Mouse (Mus musculus) adrenal gland, postnatal 36 days (tissue): Measurements from ENCODE around the gene Prss2. TPM values are rescaled to one million over a fixed set of nuclear protein-coding genes. Genes with fewer than 3 reads are reported as not detected.
"Not testable (repeated sequence)": the region's sequence is repeated elsewhere in the genome, so short reads cannot be mapped to it uniquely, and the experiment has no call there.

ENCODE experiments used
- DNase-seq, 2 experiments: peaks; one replicate each; pipeline ENCODE4 v3.0.0; 2021; ENCODE audit warnings: mixed read lengths in 1 of 2
- long read RNA-seq, 2 experiments: library from polyadenylated mRNA; stranded (forward); transcript quantifications; one replicate each; pipeline ENCODE4 v2.0.0; 2021; ENCODE audit warnings: borderline sequencing depth in 2 of 2
- total RNA-seq, 2 experiments: library from RNA; stranded (reverse); gene quantifications; 2 replicates each; pipeline ENCODE4 v1.2.3; 2021

Prss2 gene
- total RNA-seq, result not detected
- long read RNA-seq, experiment 1, result 0 reads
- long read RNA-seq, experiment 2, transcript Prss2-201 (5 exons, 815 nt), result major isoform, 288 of 341 reads
- long read RNA-seq, experiment 2, partial matches to known transcripts, result 51 of 341 reads
- long read RNA-seq, experiment 2, other reads (novel, unspliced or antisense), result 2 of 341 reads

GRCm38 (mm10) chr6:41521487-41521886, at the start of gene Prss2:
Prss2 (plus strand) TSS chr6:41521787.
- DNase-seq, result no peak

DNA sequence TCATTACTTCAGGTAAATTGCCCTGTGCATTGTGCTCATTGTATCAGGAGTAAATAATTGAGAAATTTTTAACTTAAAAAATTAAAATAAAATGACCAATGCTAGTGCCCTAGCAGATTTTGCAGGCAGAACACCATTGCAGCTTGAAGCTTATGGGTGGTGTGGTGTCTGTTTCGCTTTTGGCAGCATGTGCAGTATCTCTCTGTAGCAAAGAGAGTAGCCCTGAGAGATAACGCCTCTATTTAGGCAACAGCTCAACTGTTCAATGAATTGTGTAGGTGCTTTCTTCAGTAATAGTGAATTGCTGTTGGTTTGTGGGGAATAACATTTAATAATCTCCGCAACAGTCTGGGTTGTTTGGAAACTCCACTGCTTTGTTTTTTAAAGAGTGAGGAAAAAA, 22.2 kb upstream of the Prss2 start:
- DNase-seq, result no peak

DNA sequence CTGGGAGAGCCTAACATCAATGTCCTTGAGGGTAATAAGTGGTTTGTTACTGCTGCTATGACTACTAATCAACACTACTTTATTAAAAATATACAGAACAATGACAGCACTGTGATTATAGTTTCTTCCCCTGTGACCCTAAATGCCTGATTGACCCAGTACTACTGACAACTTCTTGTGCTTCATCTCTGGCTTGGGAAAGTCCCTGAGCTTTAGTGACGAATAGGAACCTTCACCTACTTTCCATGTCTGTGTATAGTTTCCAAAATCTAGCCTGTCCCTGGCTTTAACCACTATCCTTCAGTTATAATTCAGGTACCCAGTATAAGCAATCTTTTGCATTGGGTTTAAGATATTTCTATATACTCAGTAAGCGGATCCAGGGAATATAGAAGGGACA, 16.7 kb upstream of the Prss2 start:
- no peak for DNase-seq

DNA sequence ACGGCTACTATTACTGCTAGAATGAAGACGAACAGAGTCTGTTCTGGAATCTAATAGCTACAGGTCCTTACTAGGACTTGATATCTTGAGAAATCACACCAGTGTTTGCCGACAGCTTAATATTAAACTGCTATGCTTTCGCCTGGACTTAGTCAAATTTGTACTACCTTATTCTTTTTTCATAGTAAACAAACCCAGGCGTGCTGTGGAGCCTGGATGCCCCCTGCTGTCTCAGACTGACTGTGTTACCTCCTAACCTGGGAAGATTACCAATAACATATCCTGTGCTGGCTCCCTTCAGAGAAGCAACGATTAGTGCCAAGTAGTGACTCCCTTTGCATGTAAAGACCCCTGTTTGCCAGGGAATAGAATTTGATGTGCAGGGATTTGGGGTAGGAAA, 16.3 kb upstream of the Prss2 start:
- DNase-seq, result no peak

- DNase-seq, result no peak
Measured at GRCm38 (mm10) chr6:41518017-41518524, 3.5 kb upstream of the Prss2 start.

- no peak for DNase-seq
Measured at GRCm38 (mm10) chr6:41526453-41526852, 4.9 kb downstream of the Prss2 start.

DNA sequence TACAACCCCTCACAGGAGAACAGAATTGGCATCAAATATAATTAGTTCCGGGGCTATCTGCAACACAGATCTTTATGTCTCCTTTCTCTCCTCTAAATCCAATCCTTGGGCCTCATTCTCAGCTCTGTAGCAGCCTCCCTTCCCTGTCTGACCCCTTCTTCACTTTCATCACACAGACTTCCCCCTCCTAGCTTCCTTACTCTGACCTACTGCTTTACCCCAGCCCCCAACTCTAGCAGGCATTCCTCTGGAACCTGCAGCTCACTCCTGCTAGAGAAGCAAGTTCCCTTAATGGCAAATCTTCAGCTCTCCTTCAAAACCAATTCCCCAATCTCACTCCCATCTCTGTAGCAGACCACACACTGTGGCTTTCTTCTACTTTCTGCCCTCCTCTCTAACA, 5.8 kb downstream of the Prss2 start:
- no peak for DNase-seq

GRCm38 (mm10) chr6:41529987-41530386, 8.4 kb downstream of the Prss2 start:
- DNase-seq, result not testable (repeated sequence)

- DNase-seq, result no peak
Measured at GRCm38 (mm10) chr6:41532181-41532580, 10.6 kb downstream of the Prss2 start.

GRCm38 (mm10) chr6:41532687-41533284, 11.2 kb downstream of the Prss2 start:
- no peak for DNase-seq

DNA sequence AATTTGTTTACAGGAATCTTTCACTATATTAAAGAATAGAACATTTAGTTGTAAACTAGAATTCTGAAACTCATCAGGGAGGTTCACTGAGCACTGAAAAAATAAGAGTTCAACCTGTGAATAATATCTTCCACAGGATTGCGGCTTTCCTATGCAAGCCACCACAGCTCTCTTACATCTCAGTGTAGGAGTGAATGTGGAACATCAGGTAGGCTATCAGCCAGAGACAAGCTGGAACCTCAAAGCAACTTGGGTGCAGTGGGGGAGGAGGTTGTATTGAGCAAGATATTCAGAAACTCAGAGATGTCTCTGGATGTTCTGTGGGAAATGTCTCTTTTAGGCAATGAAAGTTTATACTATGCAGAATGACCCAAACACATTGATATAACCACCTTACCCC, 15.8 kb downstream of the Prss2 start:
- no peak for DNase-seq

- not testable (repeated sequence) for DNase-seq
Measured at GRCm38 (mm10) chr6:41538296-41538695, 16.7 kb downstream of the Prss2 start.

DNA sequence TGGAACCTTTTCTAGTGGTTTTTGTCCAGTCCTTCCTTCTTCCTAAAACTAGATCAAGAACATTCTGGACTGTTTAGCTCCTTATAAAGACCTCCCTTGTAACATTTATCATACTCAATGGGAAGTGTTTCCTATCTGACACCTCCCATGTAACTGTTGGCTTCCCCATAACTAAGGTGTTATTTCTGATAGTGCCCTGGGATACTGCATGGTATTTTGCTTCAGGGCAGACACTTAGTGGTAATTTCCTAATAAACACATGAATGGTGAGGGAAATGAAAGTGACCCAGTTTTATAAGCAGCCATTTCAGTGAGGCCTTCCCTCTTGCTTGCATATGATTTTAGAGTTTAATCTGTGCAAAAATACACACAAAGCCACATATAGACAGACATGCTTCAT, 19.2 kb downstream of the Prss2 start:
- no peak for DNase-seq

DNA sequence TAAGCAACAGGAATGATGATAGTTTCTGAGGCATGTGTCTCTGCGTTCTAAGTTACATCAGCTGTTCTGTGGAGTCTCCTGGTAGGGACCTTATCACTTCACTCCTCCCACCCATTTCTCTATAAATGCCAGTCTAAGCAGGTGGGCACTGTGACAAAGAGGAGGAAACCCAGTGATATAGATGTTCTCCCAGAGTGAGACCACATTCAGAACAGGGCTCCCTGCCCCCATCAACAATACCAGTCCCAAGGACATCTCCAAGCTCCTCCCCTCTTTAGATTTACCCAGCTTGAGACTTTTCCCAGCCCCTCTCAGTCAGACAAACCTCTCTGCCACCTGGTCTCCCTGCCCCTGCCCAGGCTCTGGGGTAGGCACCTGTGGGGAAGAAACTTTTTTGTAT, 20.2 kb downstream of the Prss2 start:
- no peak for DNase-seq

DNA sequence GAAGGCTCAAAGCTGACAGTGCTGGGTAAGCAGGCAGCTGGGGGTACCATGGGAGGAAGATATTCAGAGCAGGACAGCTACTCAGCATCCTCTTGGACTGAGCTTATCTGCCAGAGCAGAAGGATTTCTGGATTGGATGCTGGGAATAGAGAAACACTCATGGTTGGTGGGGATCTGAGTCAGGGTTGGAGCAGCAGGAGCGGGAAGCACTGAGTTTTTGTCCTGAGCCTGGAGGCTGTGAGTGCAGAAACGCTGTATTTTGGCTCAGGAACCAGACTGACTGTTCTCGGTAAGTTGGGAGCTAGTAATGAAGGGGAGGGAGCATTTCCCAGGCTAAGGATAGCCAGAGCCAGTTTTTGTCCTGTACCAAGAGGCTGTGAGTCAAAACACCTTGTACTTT, 21.4 kb downstream of the Prss2 start:
- DNase-seq, result no peak

GRCm38 (mm10) chr6:41543411-41544050, 21.9 kb downstream of the Prss2 start:
- DNase-seq, result peak in 1 of 2 experiments; percentile 4

DNA sequence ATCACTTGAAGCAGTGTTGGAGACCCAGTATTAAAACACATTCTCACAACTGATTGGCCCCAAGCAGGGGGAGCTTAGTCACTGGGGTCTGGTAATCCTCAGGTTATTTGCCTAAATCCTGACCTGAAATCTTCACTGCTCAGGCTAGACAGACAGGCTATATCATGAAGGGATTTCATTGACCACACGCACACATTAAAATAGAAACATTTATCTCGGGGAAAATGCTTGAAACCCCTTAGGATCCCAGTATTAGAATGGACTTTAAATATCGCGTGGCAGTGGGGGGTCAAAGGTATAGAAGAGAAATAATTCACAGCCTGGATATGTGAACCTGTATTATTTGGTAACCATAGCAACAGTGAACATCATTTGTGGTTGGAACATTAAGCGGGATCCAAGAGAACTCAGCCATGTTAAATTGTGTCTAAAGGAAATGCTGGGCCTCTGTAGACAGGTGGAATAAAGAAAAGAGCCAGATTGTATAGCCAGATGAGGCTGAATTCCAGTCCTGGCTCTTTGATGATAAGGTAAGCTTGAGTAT, 22.9 kb downstream of the Prss2 start:
- DNase-seq, result no peak

DNA sequence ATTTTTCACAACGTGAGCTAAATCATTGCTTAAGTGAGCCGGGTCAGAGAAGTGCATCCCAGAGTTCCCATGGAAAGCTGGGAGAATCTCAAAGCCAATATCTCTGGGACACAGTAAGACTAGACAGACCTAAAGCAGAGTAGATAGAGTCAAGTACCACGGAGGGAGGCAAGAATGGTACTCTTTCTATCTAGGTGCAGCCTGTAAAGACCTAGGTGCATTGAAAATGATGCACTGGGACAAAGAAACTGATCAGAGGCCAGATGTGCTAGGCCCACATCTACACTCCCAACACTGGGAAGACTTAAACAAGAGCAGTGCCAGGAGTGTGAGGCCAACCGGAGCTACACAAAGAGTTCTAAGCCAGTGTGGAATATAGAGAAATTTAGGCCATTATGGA, 23.7 kb downstream of the Prss2 start:
- no peak for DNase-seq

- no peak for DNase-seq
Measured at GRCm38 (mm10) chr6:41547056-41547650, 25.6 kb downstream of the Prss2 start.

- no peak for DNase-seq
Measured at GRCm38 (mm10) chr6:41548286-41548685, 26.7 kb downstream of the Prss2 start.

DNA sequence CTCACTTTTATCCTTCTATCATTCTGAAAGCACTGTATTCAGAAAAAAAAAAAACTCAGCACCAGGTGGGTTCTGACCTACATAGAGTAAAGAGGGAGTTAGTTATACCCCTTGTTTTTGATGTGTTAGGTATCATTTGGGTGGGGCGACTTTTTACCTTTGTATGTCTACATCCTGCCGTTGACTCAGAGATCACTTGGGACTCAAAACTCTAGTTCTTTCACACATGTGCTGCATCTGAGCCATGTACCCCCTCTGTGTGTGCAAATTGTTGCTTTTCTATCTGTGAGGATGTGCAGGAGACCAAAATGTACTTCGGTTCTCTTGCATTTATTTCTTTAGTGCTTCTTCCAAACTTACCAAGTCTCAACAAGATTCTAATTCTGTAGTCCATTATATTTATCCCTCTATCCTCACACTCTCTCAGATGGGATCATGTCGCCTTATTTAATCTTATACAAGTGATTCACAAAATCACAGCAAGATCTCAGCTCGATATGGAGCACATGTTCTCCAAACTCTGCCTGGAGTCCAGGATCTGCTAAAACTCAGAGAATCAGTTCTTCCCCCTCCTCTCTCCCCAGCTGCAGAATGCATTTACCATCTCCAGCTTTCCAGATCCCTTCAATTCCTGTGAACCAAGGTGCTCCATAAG, 31.9 kb downstream of the Prss2 start:
- DNase-seq, result no peak
